Mouse (Mus musculus): Measurements from ENCODE around the gene Wdr62.
A peak's percentile ranks its signal among the peaks of the same experiment; 100 is the strongest.

The Wdr62 gene

DNA sequence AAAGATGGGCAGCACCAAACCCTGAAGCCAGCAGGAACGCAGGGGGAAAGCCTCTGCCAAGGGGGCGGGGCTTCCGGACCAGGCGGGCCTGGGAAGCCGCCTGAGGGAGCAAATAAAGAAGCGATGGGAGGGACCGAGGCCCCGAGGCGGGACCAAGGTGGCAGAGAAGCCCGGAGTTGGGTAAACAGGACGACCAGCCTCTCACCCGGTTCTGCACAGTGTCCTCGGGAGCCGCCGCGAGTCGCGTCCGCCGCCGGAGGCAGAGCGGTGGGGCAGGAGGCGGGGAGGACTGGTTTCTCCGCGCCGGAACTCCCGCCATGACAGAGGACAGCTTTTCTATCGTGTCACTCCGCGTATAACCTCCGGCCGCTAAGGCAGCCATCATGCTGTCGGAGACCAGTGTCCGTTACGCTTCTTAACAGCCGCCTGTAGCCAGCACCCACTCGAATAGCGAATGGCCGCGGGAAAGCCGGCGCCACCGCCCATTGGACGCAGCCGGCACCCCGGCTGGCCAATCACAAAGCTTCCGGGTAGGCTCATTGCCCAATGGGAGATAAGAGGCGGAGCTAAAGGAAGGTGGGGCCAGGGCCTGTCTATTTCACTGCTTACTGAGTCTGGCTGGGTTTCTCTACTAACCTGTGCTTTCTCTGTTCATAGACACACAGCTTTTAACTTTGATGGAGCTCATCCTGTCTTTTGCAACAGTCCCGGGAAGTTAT, at the start of gene Wdr62, which contains the start of gene Thap8:
Wdr62 (minus strand) TSS at position 469 of the 719 bp plus-strand sequence.
Thap8 (plus strand) TSS at position 144 of the 719 bp plus-strand sequence.
- peak; percentile 91 for DNase-seq (ENCODE audit: extremely low spot score, low spot score)

DNA sequence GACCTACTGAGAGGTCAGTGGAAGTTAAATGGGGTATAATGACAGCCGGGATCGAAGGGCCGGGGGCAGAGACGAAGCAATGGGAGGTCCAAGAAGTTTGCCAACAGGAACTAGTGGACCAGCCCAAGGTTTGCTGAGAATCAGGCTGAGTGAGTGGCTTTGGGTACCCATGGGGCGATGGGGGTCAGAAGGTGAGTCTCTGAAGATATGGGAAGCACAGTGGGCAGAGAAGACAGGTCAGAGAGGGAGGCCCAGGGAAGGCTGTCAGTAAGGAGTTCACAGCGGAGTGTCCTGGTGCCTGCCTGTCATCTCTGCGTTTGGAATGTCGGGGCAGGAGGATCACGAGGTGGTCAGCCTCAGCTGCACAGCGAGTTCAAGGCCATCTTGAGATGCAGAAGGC, 48.2 kb upstream of the Wdr62 start:
- no peak for DNase-seq (ENCODE audit: extremely low spot score, low spot score)

DNA sequence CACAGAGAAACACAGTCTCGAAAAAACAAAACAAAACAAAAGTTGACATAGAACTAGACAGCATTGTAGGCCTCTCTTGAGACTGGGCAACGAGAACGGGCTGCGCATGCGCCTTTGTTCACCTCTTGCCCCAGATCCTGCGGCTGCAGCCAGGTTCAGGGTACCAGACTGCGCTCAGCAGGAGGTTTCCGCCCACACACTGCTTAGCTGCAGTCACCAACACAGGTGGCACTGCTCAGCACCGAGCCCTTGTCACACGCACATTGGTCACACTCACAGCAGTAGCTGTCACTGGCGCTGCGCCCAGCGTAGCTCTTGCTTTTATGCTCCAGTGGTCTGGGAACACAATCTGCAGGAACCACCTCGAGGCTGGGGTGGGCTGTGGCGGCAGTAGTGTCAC, 46.9 kb upstream of the Wdr62 start:
- DNase-seq (ENCODE audit: extremely low spot score, low spot score), result no peak

DNA sequence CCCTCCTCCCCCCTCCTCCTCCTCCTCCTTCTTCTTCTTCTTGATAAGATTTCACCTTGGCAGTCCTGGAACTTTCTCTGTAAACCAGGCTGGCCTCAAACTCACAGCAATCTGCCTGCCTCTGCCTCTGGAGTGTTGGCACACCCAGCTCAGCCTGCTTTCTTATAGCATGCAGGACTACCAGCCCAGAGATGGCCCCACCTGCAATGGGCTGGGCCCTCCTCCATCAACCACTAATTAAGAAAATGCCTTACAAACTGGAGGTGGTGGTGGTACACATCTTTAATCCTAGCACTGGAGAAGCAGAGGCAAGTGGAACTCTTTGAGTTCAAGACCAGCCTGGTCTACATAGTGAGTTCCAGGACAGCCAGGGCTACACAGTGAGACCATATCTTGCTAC, 46.2 kb upstream of the Wdr62 start:
- no peak for DNase-seq (ENCODE audit: extremely low spot score, low spot score)

DNA sequence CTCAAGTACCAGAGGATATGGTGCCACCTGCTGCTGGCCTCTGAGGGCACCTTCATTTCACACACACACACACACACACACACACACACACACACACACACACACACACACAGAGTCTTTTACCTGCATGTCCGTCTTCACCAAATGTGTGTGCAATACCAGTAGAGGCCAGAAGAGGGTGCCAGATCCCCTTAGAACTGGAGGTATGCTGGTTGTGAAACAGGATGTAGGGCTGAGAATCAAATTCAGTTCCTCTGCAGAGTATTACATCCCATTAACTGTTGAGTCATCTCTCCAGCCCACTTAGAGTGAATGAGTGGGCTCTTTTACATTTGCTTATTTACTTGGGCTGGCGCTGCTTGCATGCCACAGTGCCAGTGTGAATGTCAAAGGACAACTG, 45.1 kb upstream of the Wdr62 start:
- DNase-seq (ENCODE audit: extremely low spot score, low spot score), result peak; percentile 59

DNA sequence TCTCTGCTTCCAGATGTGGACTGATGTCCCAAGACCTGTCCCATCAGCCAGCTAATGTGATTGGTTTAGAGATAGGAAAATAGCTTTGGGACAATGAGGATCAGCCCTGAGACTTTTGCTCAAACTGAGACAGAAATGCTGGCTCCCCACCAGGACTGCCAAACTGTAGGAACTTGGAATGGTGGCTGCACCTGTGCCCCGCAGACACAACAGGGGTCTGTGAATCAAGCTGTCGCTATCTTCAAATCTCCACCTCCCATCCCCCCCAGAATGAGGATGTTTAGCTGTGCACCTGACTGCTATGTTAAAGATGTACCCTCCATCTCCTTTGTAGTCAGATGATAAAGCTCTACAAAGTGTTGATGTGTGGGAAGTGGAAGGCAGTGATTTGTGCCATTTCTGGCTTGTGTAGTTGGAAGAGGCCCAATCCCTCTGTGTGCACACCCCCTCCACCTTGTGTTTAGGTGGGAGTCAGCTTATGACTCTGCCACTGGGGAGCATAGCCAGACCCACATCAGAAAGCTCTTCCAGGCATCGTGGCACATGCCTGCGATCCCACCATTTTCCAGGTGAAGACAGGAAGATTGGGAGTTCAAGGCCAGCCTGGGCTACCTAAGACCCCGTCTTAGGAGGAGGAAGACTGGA, 44.2 kb upstream of the Wdr62 start:
- no peak for DNase-seq (ENCODE audit: extremely low spot score, low spot score)

DNA sequence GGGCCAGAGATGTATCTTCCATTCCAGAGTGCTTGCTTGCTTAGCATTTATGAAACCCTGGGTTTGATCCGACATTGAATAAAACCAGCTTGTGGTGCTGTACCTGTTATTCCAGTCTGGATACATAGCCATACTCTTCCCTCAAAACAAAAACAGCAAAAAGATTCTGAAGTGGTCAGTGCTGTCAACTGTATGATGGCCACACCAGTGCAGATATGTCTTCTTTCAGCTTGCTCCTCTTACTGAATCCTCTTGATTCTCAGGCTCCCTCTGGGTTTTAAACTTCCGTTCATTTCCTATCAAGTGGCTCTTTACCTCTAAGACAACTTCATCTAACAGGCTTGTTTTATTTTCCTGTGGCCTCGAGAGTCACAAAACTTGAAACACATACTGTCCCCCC, 43.6 kb upstream of the Wdr62 start, which contains the start of gene Sdhaf1:
Sdhaf1 (minus strand) TSS at position 101 of the 400 bp plus-strand sequence.
- no peak for DNase-seq (ENCODE audit: extremely low spot score, low spot score)

- no peak for DNase-seq (ENCODE audit: extremely low spot score, low spot score)
Observed at GRCm38 (mm10) chr7:30322865-30323264, 42.6 kb upstream of the Wdr62 start.

DNA sequence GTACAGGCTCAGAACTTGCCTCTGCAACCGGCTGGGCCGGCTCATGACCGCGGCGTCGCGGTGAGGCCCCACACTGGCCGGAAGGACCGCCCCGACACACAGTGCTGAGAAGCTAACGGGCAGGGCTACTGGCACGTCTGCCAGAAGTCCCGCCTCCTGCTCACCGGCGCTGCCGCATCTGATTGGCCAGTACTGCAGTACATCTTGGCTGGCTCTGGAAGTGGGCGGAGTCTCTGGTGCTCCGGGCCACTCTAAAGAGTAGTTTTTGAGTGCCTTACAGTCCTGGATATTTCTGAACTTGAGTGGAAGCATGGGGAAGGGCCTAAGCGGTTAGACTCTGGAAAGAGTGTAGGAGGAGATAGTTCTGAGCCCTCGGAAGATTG, 42.1 kb upstream of the Wdr62 start:
- DNase-seq (ENCODE audit: extremely low spot score, low spot score), result peak; percentile 95

- DNase-seq (ENCODE audit: extremely low spot score, low spot score), result peak; percentile 50
Observed at GRCm38 (mm10) chr7:30321539-30322284, 41.5 kb upstream of the Wdr62 start, which contains the start of gene E130208F15Rik. E130208F15Rik (plus strand) TSS chr7:30321740.

GRCm38 (mm10) chr7:30320946-30321345, 40.7 kb upstream of the Wdr62 start:
- no peak for DNase-seq (ENCODE audit: extremely low spot score, low spot score)

GRCm38 (mm10) chr7:30318142-30318541, 37.9 kb upstream of the Wdr62 start:
- DNase-seq (ENCODE audit: extremely low spot score, low spot score), result no peak

GRCm38 (mm10) chr7:30315559-30316529, 35.6 kb upstream of the Wdr62 start:
- no peak for DNase-seq (ENCODE audit: extremely low spot score, low spot score)

DNA sequence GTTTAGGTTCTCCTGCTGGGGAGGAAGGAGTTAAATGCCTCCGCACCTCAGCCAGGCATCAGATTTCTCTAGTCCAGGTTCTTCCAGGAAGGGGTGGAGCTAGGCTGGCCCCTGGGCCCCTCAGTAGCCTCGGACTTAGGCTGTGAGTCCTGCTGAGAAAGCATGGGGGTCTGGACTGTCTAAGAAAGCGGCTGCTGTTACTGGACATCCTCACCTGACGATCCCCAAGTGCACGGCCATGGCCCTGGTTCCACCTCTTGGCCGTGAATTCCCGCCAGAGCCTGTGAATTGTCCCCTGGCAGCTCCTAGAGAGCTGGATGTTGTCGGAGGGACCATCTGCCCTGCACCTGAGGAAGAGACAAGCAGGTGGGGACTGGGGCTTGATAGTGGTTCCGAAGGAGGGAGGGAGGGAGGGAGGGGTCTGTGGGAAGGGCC, 34.5 kb upstream of the Wdr62 start, which contains the start of gene Syne4:
Syne4 (plus strand) TSS at position 87 of the 435 bp plus-strand sequence.
- DNase-seq (ENCODE audit: extremely low spot score, low spot score), result peak; percentile 42

DNA sequence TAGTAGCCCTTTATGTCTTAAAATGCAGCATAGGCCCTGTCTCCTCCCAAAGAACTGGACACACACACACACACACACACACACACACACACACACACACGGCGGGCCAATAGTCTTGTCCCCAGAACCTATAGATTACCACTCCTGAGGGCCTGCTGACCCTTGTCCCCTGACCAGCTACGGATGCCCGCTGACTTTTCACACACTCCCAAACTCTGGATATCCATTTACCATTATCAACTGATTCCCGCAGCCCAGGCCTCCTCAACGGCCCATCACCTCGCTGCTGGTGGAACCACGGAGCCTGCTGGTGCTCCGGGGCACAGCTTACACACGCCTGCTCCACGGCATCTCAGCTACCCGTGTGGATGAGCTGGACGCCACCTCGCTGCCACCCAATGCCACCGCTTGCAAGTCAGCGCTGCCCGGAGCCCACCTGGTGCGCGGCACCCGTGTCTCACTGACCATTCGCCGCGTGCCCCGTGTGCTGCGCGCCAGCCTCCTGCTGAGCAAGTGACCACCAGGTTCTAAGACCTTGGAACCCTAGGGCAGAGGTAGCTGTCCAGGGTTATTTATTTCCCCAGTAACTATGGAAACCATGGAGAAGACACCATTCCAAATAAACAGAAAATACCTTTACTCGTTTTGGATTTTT, 33.6 kb upstream of the Wdr62 start:
- no peak for DNase-seq (ENCODE audit: extremely low spot score, low spot score)

GRCm38 (mm10) chr7:30310136-30310535, 29.9 kb upstream of the Wdr62 start:
- DNase-seq (ENCODE audit: extremely low spot score, low spot score), result no peak

GRCm38 (mm10) chr7:30309395-30310129, 29.3 kb upstream of the Wdr62 start:
- DNase-seq (ENCODE audit: extremely low spot score, low spot score), result no peak

GRCm38 (mm10) chr7:30308076-30309005, 28.1 kb upstream of the Wdr62 start, which contains the start of gene Alkbh6:
Alkbh6 (plus strand) TSS chr7:30308717.
- DNase-seq (ENCODE audit: extremely low spot score, low spot score), result peak; percentile 84

Data from neural tube, embryonic 10.5 days (tissue).